Mouse (Mus musculus): ENCODE data around the gene Cyb561d2.

The Cyb561d2 gene

GRCm38 (mm10) chr9:107521711-107522399 lies 20.1 kb downstream of the Cyb561d2 start:
- no peak for DNase-seq (ENCODE audit: low read depth, low spot score)

- DNase-seq (ENCODE audit: low read depth, low spot score) = no peak
Observed at GRCm38 (mm10) chr9:107521190-107521589, 20.8 kb downstream of the Cyb561d2 start.

GRCm38 (mm10) chr9:107520331-107520730 lies 21.7 kb downstream of the Cyb561d2 start:
- no peak for DNase-seq (ENCODE audit: low read depth, low spot score)

- DNase-seq (ENCODE audit: low read depth, low spot score) = peak; percentile 48
Observed at GRCm38 (mm10) chr9:107514303-107514955, 27.6 kb downstream of the Cyb561d2 start.

- no peak for DNase-seq (ENCODE audit: low read depth, low spot score)
Observed at GRCm38 (mm10) chr9:107512326-107512725, 29.7 kb downstream of the Cyb561d2 start.

GRCm38 (mm10) chr9:107511436-107511835 lies 30.6 kb downstream of the Cyb561d2 start:
- DNase-seq (ENCODE audit: low read depth, low spot score) = no peak

GRCm38 (mm10) chr9:107510384-107511100 lies 31.5 kb downstream of the Cyb561d2 start:
- no peak for DNase-seq (ENCODE audit: low read depth, low spot score)

- no peak for DNase-seq (ENCODE audit: low read depth, low spot score)
Observed at GRCm38 (mm10) chr9:107508266-107508665, 33.7 kb downstream of the Cyb561d2 start.

GRCm38 (mm10) chr9:107504662-107505537 lies 37.1 kb downstream of the Cyb561d2 start:
- no peak for DNase-seq (ENCODE audit: low read depth, low spot score)

- DNase-seq (ENCODE audit: low read depth, low spot score) = no peak
Observed at GRCm38 (mm10) chr9:107502131-107502846, 39.7 kb downstream of the Cyb561d2 start.

GRCm38 (mm10) chr9:107500708-107501286 lies 41.2 kb downstream of the Cyb561d2 start:
- DNase-seq (ENCODE audit: low read depth, low spot score) = no peak

- no peak for DNase-seq (ENCODE audit: low read depth, low spot score)
Observed at GRCm38 (mm10) chr9:107496359-107496758, 45.6 kb downstream of the Cyb561d2 start.

GRCm38 (mm10) chr9:107494238-107494637 lies 47.8 kb downstream of the Cyb561d2 start:
- DNase-seq (ENCODE audit: low read depth, low spot score) = no peak

- DNase-seq (ENCODE audit: low read depth, low spot score) = no peak
Observed at GRCm38 (mm10) chr9:107493511-107493910, 48.5 kb downstream of the Cyb561d2 start.

- DNase-seq (ENCODE audit: low read depth, low spot score) = no peak
Observed at GRCm38 (mm10) chr9:107490625-107491024, 51.4 kb downstream of the Cyb561d2 start.

GRCm38 (mm10) chr9:107490146-107490545 lies 51.8 kb downstream of the Cyb561d2 start:
- DNase-seq (ENCODE audit: low read depth, low spot score) = no peak
